Mouse (Mus musculus) neutrophil, adult 83 days (primary cell): ENCODE data around the gene E330021D16Rik. TPM values are rescaled to one million over a fixed set of nuclear protein-coding genes. Genes with fewer than 3 reads are reported as not detected.

Experiments used
- total RNA-seq, 2 experiments: library from RNA; stranded (reverse); gene quantifications; one replicate each; pipeline ENCODE4 v1.2.4; 2023

The E330021D16Rik gene
- total RNA-seq = not detected

GRCm38 (mm10) chr6:136415133-136415775 lies at the start of gene E330021D16Rik:
TSS of gene E330021D16Rik (minus strand) at chr6:136415569.

Other genes with a start within 250 kb of the E330021D16Rik start
- gene Grin2b, start 242.1 kb downstream of the E330021D16Rik start, total RNA-seq = not detected
- not detected for gene Gm8994, start 88.0 kb downstream of the E330021D16Rik start, total RNA-seq
- 100 to 1,000 TPM; 190 to 208 TPM for gene Atf7ip, start 90.6 kb upstream of the E330021D16Rik start, total RNA-seq
- 100 to 1,000 TPM; 628 to 643 TPM for gene Plbd1, start 246.4 kb upstream of the E330021D16Rik start, total RNA-seq